Mouse (Mus musculus): Measurements from ENCODE around the gene Foxd4.

Gene Foxd4

GRCm38 (mm10) chr19:24900581-24901220 is at the start of gene Foxd4:
Foxd4 (minus strand) TSS chr19:24901197.
- no peak for DNase-seq (ENCODE audit: low read depth, low spot score)

- no peak for DNase-seq (ENCODE audit: low read depth, low spot score)
These were observed 44.7 kb upstream of the Foxd4 start for GRCm38 (mm10) chr19:24945521-24946262.

GRCm38 (mm10) chr19:24937084-24937483 is 36.1 kb upstream of the Foxd4 start:
- no peak for DNase-seq (ENCODE audit: low read depth, low spot score)

GRCm38 (mm10) chr19:24929041-24929440 is 28.0 kb upstream of the Foxd4 start:
- DNase-seq (ENCODE audit: low read depth, low spot score): no peak

- no peak for DNase-seq (ENCODE audit: low read depth, low spot score)
These were observed 19.9 kb upstream of the Foxd4 start for GRCm38 (mm10) chr19:24920866-24921265.

GRCm38 (mm10) chr19:24908385-24909155 is 7.6 kb upstream of the Foxd4 start:
- DNase-seq (ENCODE audit: low read depth, low spot score): no peak

GRCm38 (mm10) chr19:24907655-24908054 is 6.7 kb upstream of the Foxd4 start:
- no peak for DNase-seq (ENCODE audit: low read depth, low spot score)

- DNase-seq (ENCODE audit: low read depth, low spot score): no peak
These were observed 1.8 kb upstream of the Foxd4 start for GRCm38 (mm10) chr19:24902821-24903220.

- no peak for DNase-seq (ENCODE audit: low read depth, low spot score)
These were observed 1.3 kb upstream of the Foxd4 start for GRCm38 (mm10) chr19:24902256-24902655.

GRCm38 (mm10) chr19:24901666-24902065 is 669 bp upstream of the Foxd4 start:
- no peak for DNase-seq (ENCODE audit: low read depth, low spot score)

GRCm38 (mm10) chr19:24899578-24900544 is 1.1 kb downstream of the Foxd4 start:
- no peak for DNase-seq (ENCODE audit: low read depth, low spot score)

GRCm38 (mm10) chr19:24898737-24899577 is 2.0 kb downstream of the Foxd4 start:
- no peak for DNase-seq (ENCODE audit: low read depth, low spot score)

GRCm38 (mm10) chr19:24897896-24898736 is 2.9 kb downstream of the Foxd4 start:
- no peak for DNase-seq (ENCODE audit: low read depth, low spot score)

GRCm38 (mm10) chr19:24897006-24897895 is 3.7 kb downstream of the Foxd4 start:
- DNase-seq (ENCODE audit: low read depth, low spot score): no peak

GRCm38 (mm10) chr19:24896536-24896935 is 4.5 kb downstream of the Foxd4 start:
- no peak for DNase-seq (ENCODE audit: low read depth, low spot score)

- no peak for DNase-seq (ENCODE audit: low read depth, low spot score)
These were observed 14.1 kb downstream of the Foxd4 start for GRCm38 (mm10) chr19:24886888-24887287.

- no peak for DNase-seq (ENCODE audit: low read depth, low spot score)
These were observed 15.5 kb downstream of the Foxd4 start for GRCm38 (mm10) chr19:24885504-24885903.

GRCm38 (mm10) chr19:24881237-24881636 is 19.8 kb downstream of the Foxd4 start:
- no peak for DNase-seq (ENCODE audit: low read depth, low spot score)

Measured in WW6 (cell line).